13 mouse cellular contexts compared by ENCODE assay signal in the genomic region with DNA sequence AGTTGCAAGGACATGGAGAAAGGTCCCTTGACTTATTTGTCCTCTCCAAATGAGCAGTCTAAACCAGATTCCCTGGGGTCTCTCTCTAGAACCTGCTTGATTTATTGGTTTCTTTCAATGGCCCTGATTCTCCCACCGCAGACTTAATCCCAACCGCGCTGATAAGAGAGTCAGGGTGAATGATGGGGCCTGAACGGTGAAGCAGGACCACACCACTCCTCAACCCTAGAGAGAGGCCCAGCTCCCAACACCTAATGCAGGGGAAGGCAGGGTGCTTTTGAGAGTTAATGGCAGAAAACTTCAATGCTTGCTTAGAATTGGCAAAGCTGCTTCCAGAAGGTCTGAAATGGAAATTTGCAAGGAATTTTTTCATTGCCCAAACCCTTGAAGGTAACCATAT. TPM values are rescaled to one million over a fixed set of nuclear protein-coding genes. Genes with fewer than 3 reads are reported as not detected.
DNase-seq lines count a peak whose midpoint lies in the region; ATAC-seq and TF ChIP-seq lines count a peak whose summit lies in the region.
"Had no signal": no experiment of that assay in that cellular context is flagged by ENCODE, and none has a peak within 500 bp of the region (broad histone marks: within the 10 kb centered on the region; RNA-seq: fewer than 3 reads in every experiment).

No protein-coding gene starts in this region.

- no peak overlapping the region for H3K9ac ChIP-seq in forebrain, embryonic 15.5 days (replicated peaks)
- H3K9ac ChIP-seq in liver, embryonic 15.5 days, result no peak overlapping the region

- no peak for TF ChIP-seq CTCF in left cerebral cortex, adult 2 months (IDR thresholded peaks at IDR 0.05)

- 4% methylated on average over 4 of the region's 4 CpGs for WGBS in forebrain, embryonic 10.5 days
- 4% methylated on average over 4 of the region's 4 CpGs for WGBS in forebrain, embryonic 15.5 days
- WGBS in liver, embryonic 15.5 days (ENCODE audit: insufficient replicate concordance), result 28% methylated on average over 4 of the region's 4 CpGs

- H3K4me1 ChIP-seq in forebrain, embryonic 10.5 days, result peaks cover 75% of the 10 kb centered on the region
- H3K4me1 ChIP-seq in forebrain, embryonic 15.5 days, result peaks cover 33% of the 10 kb centered on the region
- H3K4me1 ChIP-seq in liver, embryonic 15.5 days (replicated peaks), result peaks cover 20% of the 10 kb centered on the region

- peak overlapping the region; percentile 28; the same call in 1 of the 2 replicates for H3K4me3 ChIP-seq in forebrain, embryonic 10.5 days
- no peak overlapping the region for H3K4me3 ChIP-seq in forebrain, embryonic 15.5 days
- H3K4me3 ChIP-seq in liver, embryonic 15.5 days (replicated peaks), result no peak overlapping the region
- no peak overlapping the region for H3K4me3 ChIP-seq in left cerebral cortex, adult 2 months

- intact Hi-C loops in left cerebral cortex, adult 2 months (cut with DNase I), result loop anchor here (5.0 to 10.0 kb wide), 2 partner anchors 497 to 1120 kb away; a partner anchor contains a TSS

- ATAC-seq in forebrain, embryonic 15.5 days (replicated peaks), result no peak
- no peak for ATAC-seq in liver, embryonic 15.5 days (ENCODE audit: insufficient read depth)
- ATAC-seq in monocyte, adult 5-6 weeks (replicated peaks; ENCODE audit: insufficient number of reproducible peaks, low FRiP score, low TSS enrichment, poor library complexity, severe bottlenecking), result no peak

- H3K4me2 ChIP-seq in forebrain, embryonic 15.5 days (replicated peaks), result no peak overlapping the region
- H3K4me2 ChIP-seq in liver, embryonic 15.5 days, result peak overlapping the region; percentile 10; the same call in 1 of the 2 replicates

- H3K36me3 ChIP-seq in forebrain, embryonic 10.5 days (replicated peaks), result no peaks in the 10 kb centered on the region
- H3K36me3 ChIP-seq in forebrain, embryonic 15.5 days, result no peaks in the 10 kb centered on the region
- H3K36me3 ChIP-seq in liver, embryonic 15.5 days (replicated peaks), result no peaks in the 10 kb centered on the region

- peaks cover 99% of the 10 kb centered on the region for H3K27me3 ChIP-seq in forebrain, embryonic 10.5 days (ENCODE audit: poor library complexity, severe bottlenecking)
- H3K27me3 ChIP-seq in forebrain, embryonic 15.5 days, result peaks cover 87% of the 10 kb centered on the region
- H3K27me3 ChIP-seq in liver, embryonic 15.5 days, result peaks cover 99% of the 10 kb centered on the region

- H3K9me3 ChIP-seq in forebrain, embryonic 10.5 days, result no peaks in the 10 kb centered on the region
- H3K9me3 ChIP-seq in forebrain, embryonic 15.5 days, result no peaks in the 10 kb centered on the region
- no peaks in the 10 kb centered on the region for H3K9me3 ChIP-seq in liver, embryonic 15.5 days (replicated peaks)

- H3K27ac ChIP-seq in forebrain, embryonic 10.5 days, result no peak overlapping the region
- no peak overlapping the region for H3K27ac ChIP-seq in forebrain, embryonic 15.5 days (replicated peaks)
- no peak overlapping the region for H3K27ac ChIP-seq in liver, embryonic 15.5 days (replicated peaks)
- no peak overlapping the region for H3K27ac ChIP-seq in left cerebral cortex, adult 2 months

- DNase-seq in forebrain, embryonic 10.5 days (ENCODE audit: extremely low spot score, low spot score), result peak; percentile 27
- DNase-seq in retina, embryonic 14.5 days (ENCODE audit: low spot score), result peak; percentile 32
- no peak for DNase-seq in retina, postnatal 1 day
- no peak for DNase-seq in ovary, postnatal 36 days (ENCODE audit: low spot score)
- no peak for DNase-seq in left cerebral cortex, adult 2 months (ENCODE audit: extremely low spot score in 1 of 2, low spot score in 2 of 2)
- DNase-seq: gastrocnemius, postnatal 25 days had no signal

RNA-seq across cellular contexts. Expression of a gene that starts 5.8 kb away (rescaled TPM):
- 0.42 and 0.50 TPM in 2 replicates for polyA plus RNA-seq in forebrain, embryonic 10.5 days (2016; fragmentation: Nextera tagmentation; extraction: Ambion mirVana)
- polyA plus RNA-seq in forebrain, embryonic 15.5 days (2015; fragmentation: Nextera tagmentation; extraction: Ambion mirVana), result not detected in 2 replicates
- polyA plus RNA-seq in liver, embryonic 15.5 days (2015; fragmentation: Nextera tagmentation; extraction: Ambion mirVana), result 0.14 TPM in 1 of 2 replicates, not detected in the other
- not detected in 3 replicates for total RNA-seq in monocyte, adult 5-6 weeks (2017)
- not detected for total RNA-seq in left cerebral cortex, adult 2 months (2021)
- total RNA-seq: gastrocnemius, postnatal 25 days; layer of hippocampus, adult 18-20 months; neutrophil, adult 5-6 weeks had no signal
- polyA plus RNA-seq: lung, embryonic 16.5 days; spleen, adult 2 months had no signal

RNA-seq across cellular contexts. Expression of a gene that starts 14.1 kb away (rescaled TPM):
- 0.54 TPM in 1 of 2 replicates, not detected in the other for polyA plus RNA-seq in forebrain, embryonic 10.5 days (2016; fragmentation: Nextera tagmentation; extraction: Ambion mirVana)
- polyA plus RNA-seq in forebrain, embryonic 15.5 days (2015; fragmentation: Nextera tagmentation; extraction: Ambion mirVana), result not detected in 2 replicates
- not detected in 2 replicates for polyA plus RNA-seq in liver, embryonic 15.5 days (2015; fragmentation: Nextera tagmentation; extraction: Ambion mirVana)
- not detected in 3 replicates for total RNA-seq in monocyte, adult 5-6 weeks (2017)
- not detected for total RNA-seq in left cerebral cortex, adult 2 months (2021)
- total RNA-seq: gastrocnemius, postnatal 25 days; layer of hippocampus, adult 18-20 months; neutrophil, adult 5-6 weeks had no signal
- polyA plus RNA-seq: lung, embryonic 16.5 days; spleen, adult 2 months had no signal

RNA-seq across cellular contexts. Expression of a gene that starts 14.6 kb away (rescaled TPM):
- 4.2 and 7.3 TPM in 2 replicates for polyA plus RNA-seq in forebrain, embryonic 10.5 days (2016; fragmentation: Nextera tagmentation; extraction: Ambion mirVana)
- polyA plus RNA-seq in forebrain, embryonic 15.5 days (2015; fragmentation: Nextera tagmentation; extraction: Ambion mirVana), result 1.1 and 2.3 TPM in 2 replicates
- polyA plus RNA-seq in liver, embryonic 15.5 days (2015; fragmentation: Nextera tagmentation; extraction: Ambion mirVana), result 1.1 TPM in 2 replicates
- 2.2 to 10.5 TPM (median 2.9 TPM) in 3 replicates for total RNA-seq in monocyte, adult 5-6 weeks (2017)
- not detected for total RNA-seq in left cerebral cortex, adult 2 months (2021)
- total RNA-seq: layer of hippocampus, adult 18-20 months had no signal

Comparison
In these comparisons a context has a peak if more than half of its experiments do, and no peak if none do; other contexts are left out.
1. DNase-seq: peak in forebrain, embryonic 10.5 days (single experiment) and retina, embryonic 14.5 days (single experiment); none in retina, postnatal 1 day (single experiment), ovary, postnatal 36 days (single experiment) and left cerebral cortex, adult 2 months (0 of 2).